In genomic region chr1:20823906-20824305, GRCm38 (mm10) we compare ENCODE assay signal across 27 mouse cellular contexts. TPM values are rescaled to one million over a fixed set of nuclear protein-coding genes. Genes with fewer than 3 reads are reported as not detected.
"Had no signal": no experiment of that assay in that cellular context is flagged by ENCODE, and none has a peak within 500 bp of the region (broad histone marks: within the 10 kb centered on the region; RNA-seq: fewer than 3 reads in every experiment).

No protein-coding gene starts in this region.

- H3K9me3 ChIP-seq: kidney, embryonic 15.5 days; limb, embryonic 10.5 days; limb, embryonic 13.5 days; liver, embryonic 12.5 days; liver, embryonic 15.5 days; lung, embryonic 15.5 days; megakaryocyte, embryonic 14.5 days; midbrain, embryonic 10.5 days; neural tube, embryonic 12.5 days; neural tube, embryonic 15.5 days had no signal

- H3K36me3 ChIP-seq: kidney, embryonic 15.5 days; limb, embryonic 10.5 days; limb, embryonic 13.5 days; liver, embryonic 12.5 days; liver, embryonic 15.5 days; lung, embryonic 15.5 days; midbrain, embryonic 10.5 days; neural tube, embryonic 12.5 days; neural tube, embryonic 15.5 days had no signal

- H3K27me3 ChIP-seq: kidney, embryonic 15.5 days; limb, embryonic 13.5 days; liver, embryonic 12.5 days; liver, embryonic 15.5 days; lung, embryonic 15.5 days; megakaryocyte, embryonic 14.5 days; neural tube, embryonic 12.5 days; neural tube, embryonic 15.5 days had no signal

- H3K27ac ChIP-seq: kidney, embryonic 15.5 days; limb, embryonic 10.5 days; limb, embryonic 13.5 days; liver, embryonic 12.5 days; liver, embryonic 15.5 days; lung, embryonic 15.5 days; midbrain, embryonic 10.5 days; neural tube, embryonic 12.5 days; neural tube, embryonic 15.5 days had no signal

- DNase-seq: kidney, adult 8-10 months; kidney, postnatal 10 days; kidney, postnatal 36 days; liver; lung, adult 18-20 months; lung, postnatal 10 days; lung, postnatal 36 days; midbrain, embryonic 14.5 days; right cerebral cortex, adult 18-20 months; thymus, adult 18-20 months; thymus, postnatal 36 days had no signal

- H3K9ac ChIP-seq: kidney, embryonic 15.5 days; limb, embryonic 13.5 days; liver, embryonic 12.5 days; liver, embryonic 15.5 days; lung, embryonic 15.5 days; neural tube, embryonic 12.5 days; neural tube, embryonic 15.5 days had no signal

- H3K4me3 ChIP-seq: kidney, embryonic 15.5 days; limb, embryonic 10.5 days; limb, embryonic 13.5 days; liver, embryonic 12.5 days; liver, embryonic 15.5 days; lung, embryonic 15.5 days; megakaryocyte, embryonic 14.5 days; midbrain, embryonic 10.5 days; neural tube, embryonic 12.5 days; neural tube, embryonic 15.5 days had no signal

- ATAC-seq: liver, embryonic 12.5 days had no signal

- H3K4me2 ChIP-seq: kidney, embryonic 15.5 days; limb, embryonic 13.5 days; liver, embryonic 12.5 days; liver, embryonic 15.5 days; lung, embryonic 15.5 days; neural tube, embryonic 12.5 days; neural tube, embryonic 15.5 days had no signal

- H3K4me1 ChIP-seq: limb, embryonic 10.5 days; lung, embryonic 15.5 days had no signal

RNA-seq across cellular contexts. Expression of gene Il17f, which starts 33.5 kb away (rescaled TPM):
- total RNA-seq: layer of hippocampus, postnatal 25 days; left cerebral cortex, adult 18-20 months; left cerebral cortex, postnatal 25 days had no signal
- polyA plus RNA-seq: kidney, embryonic 15.5 days; limb, embryonic 10.5 days; liver, embryonic 15.5 days; lung, embryonic 15.5 days; midbrain, embryonic 10.5 days; midbrain, embryonic 14.5 days; neural tube, embryonic 15.5 days; small intestine, adult 2 months; spleen, adult 2 months; stomach, embryonic 16.5 days had no signal
